Mouse (Mus musculus): ENCODE measurements around the gene Qsox1.

- TF ChIP-seq TCF12 (IDR thresholded peaks at IDR 0.05; ENCODE audit: low read depth, low read length) (no peak), POLR2A (IDR thresholded peaks at IDR 0.05; ENCODE audit: control insufficient read depth in 1 of 2, insufficient read depth in 1 of 2, low read depth in 1 of 2, low read length in 2 of 2, poor library complexity in 1 of 2) (no peak), CTCF (IDR thresholded peaks at IDR 0.05 in 2 of 3, conservative IDR thresholded peaks at IDR 0.05 in 1 of 3; ENCODE audit: control insufficient read depth in 1 of 3, insufficient read depth in 1 of 3, low read depth in 2 of 3, low read length in 3 of 3, poor library complexity in 1 of 3, severe bottlenecking in 1 of 3) (no peak), KAT2A (conservative IDR thresholded peaks at IDR 0.05; ENCODE audit: low read depth, low read length) (no peak)
These were observed 81.5 kb downstream of the Qsox1 start for GRCm38 (mm10) chr1:155731156-155731555.
